Mouse (Mus musculus) CH12.LX (cell line): Measurements from ENCODE around the gene Slc2a8. TPM values are rescaled to one million over a fixed set of nuclear protein-coding genes. Genes with fewer than 3 reads are reported as not detected.
"Not testable (repeated sequence)": the region's sequence is repeated elsewhere in the genome, so short reads cannot be mapped to it uniquely, and the experiment has no call there.

Experiments
- DNase-seq: peaks from one replicate; pipeline ENCODE4 v3.0.0-alpha.2; 2013; ENCODE audit errors: extremely low read depth
- H3K27ac ChIP-seq: 2 replicates; pipeline ENCODE4 v1.5.1; 2012; ENCODE audit warnings: low read depth, mild to moderate bottlenecking, control low read depth, moderate library complexity; ENCODE audit not compliant: insufficient read depth
- H3K27me3 ChIP-seq: replicated peaks from 2 replicates; pipeline ENCODE3; 2012; ENCODE audit warnings: inconsistent platforms
- H3K36me3 ChIP-seq, 2 experiments: replicated peaks in 1 of 2; 2 replicates each; pipeline versions ENCODE3 to v1.6.1; 2012; ENCODE audit warnings: inconsistent platforms in 1 of 2, low read length in 1 of 2, mild to moderate bottlenecking in 1 of 2, mixed read lengths in 1 of 2, moderate library complexity in 1 of 2; ENCODE audit not compliant: control insufficient read depth in 1 of 2, insufficient read depth in 1 of 2
- H3K4me1 ChIP-seq, 2 experiments: 2 replicates each; pipeline ENCODE4 v1.6.1; 2012; ENCODE audit warnings: inconsistent platforms in 1 of 2, moderate library complexity in 1 of 2; ENCODE audit not compliant: insufficient read depth in 2 of 2, control insufficient read depth in 1 of 2
- H3K4me2 ChIP-seq: 2 replicates; pipeline ENCODE4 v1.6.1; 2012; ENCODE audit warnings: low read depth, mild to moderate bottlenecking, control low read depth; ENCODE audit not compliant: poor library complexity, insufficient read depth, severe bottlenecking
- H3K4me3 ChIP-seq, 3 experiments: fragments of 150-350 bp in 1 of 3; sonication (generic) in 1 of 3; replicated peaks in 1 of 3; 2 replicates each; pipeline versions ENCODE3 to v1.5.1; 2011 to 2012; ENCODE audit warnings: low read depth in 2 of 3, low read length in 2 of 3, mild to moderate bottlenecking in 2 of 3, moderate library complexity in 2 of 3, control low read depth in 1 of 3, improper control_type of control experiment in 1 of 3, inconsistent platforms in 1 of 3, mixed read lengths in 1 of 3; ENCODE audit not compliant: poor library complexity in 1 of 3
- H3K79me2 ChIP-seq: replicated peaks from 2 replicates; pipeline ENCODE4 v1.6.1; 2012; ENCODE audit warnings: mild to moderate bottlenecking, moderate library complexity; ENCODE audit not compliant: control insufficient read depth, poor library complexity, insufficient read depth, severe bottlenecking; ENCODE audit errors: extremely low read depth
- H3K9ac ChIP-seq: 2 replicates; pipeline ENCODE4 v1.6.1; 2012; ENCODE audit warnings: low read depth, mild to moderate bottlenecking, control low read depth, moderate library complexity; ENCODE audit not compliant: insufficient read depth
- H3K9me3 ChIP-seq: replicated peaks from 2 replicates; pipeline ENCODE3; 2012; ENCODE audit warnings: low read length, inconsistent platforms, mixed read lengths
- BHLHE40 ChIP-seq: IDR thresholded peaks from 2 replicates; pipeline ENCODE4 v1.6.1; 2011; ENCODE audit warnings: mild to moderate bottlenecking, low read depth, low read length, improper control_type of control experiment
- CTCF ChIP-seq, 2 experiments: IDR thresholded peaks in 1 of 2; conservative IDR thresholded peaks in 1 of 2; 2 replicates each; pipeline ENCODE4 v1.5.1; 2011 to 2012; ENCODE audit warnings: low read depth in 2 of 2, low read length in 2 of 2, improper control_type of control experiment in 1 of 2, inconsistent platforms in 1 of 2, mild to moderate bottlenecking in 1 of 2, moderate library complexity in 1 of 2
- EP300 ChIP-seq: IDR thresholded peaks from 2 replicates; pipeline ENCODE4 v1.6.1; 2011; ENCODE audit warnings: low read length, improper control_type of control experiment
- ETS1 ChIP-seq: conservative IDR thresholded peaks from 2 replicates; pipeline ENCODE4 v1.6.1; 2012; ENCODE audit warnings: low read depth, mild to moderate bottlenecking, inconsistent platforms, low read length, improper control_type of control experiment, moderate library complexity
- GABPA ChIP-seq: IDR thresholded peaks from 2 replicates; pipeline ENCODE4 v1.6.1; 2012; ENCODE audit warnings: low read depth, low read length, improper control_type of control experiment, inconsistent platforms; ENCODE audit not compliant: insufficient replicate concordance
- HCFC1 ChIP-seq: IDR thresholded peaks from 2 replicates; pipeline ENCODE4 v1.6.1; 2012; ENCODE audit warnings: low read depth, mild to moderate bottlenecking, inconsistent platforms, low read length, improper control_type of control experiment
- IRF4 ChIP-seq: IDR thresholded peaks from 2 replicates; pipeline ENCODE4 v1.6.1; 2014; ENCODE audit warnings: low read depth, mild to moderate bottlenecking, inconsistent platforms, low read length, improper control_type of control experiment
- KAT2A ChIP-seq: IDR thresholded peaks from 2 replicates; pipeline ENCODE4 v1.6.1; 2012; ENCODE audit warnings: low read length, improper control_type of control experiment, inconsistent platforms; ENCODE audit not compliant: insufficient replicate concordance
- MAFK ChIP-seq: IDR thresholded peaks from 2 replicates; pipeline ENCODE4 v1.6.1; 2011; ENCODE audit warnings: low read length, improper control_type of control experiment; ENCODE audit not compliant: insufficient replicate concordance
- MAX ChIP-seq: IDR thresholded peaks from 2 replicates; pipeline ENCODE4 v1.6.1; 2011; ENCODE audit warnings: low read length, improper control_type of control experiment
- MYC ChIP-seq: IDR thresholded peaks from 2 replicates; pipeline ENCODE4 v1.6.1; 2011; ENCODE audit warnings: low read depth, mild to moderate bottlenecking, improper control_type of control experiment, low read length
- NELFE ChIP-seq: IDR thresholded peaks from 2 replicates; pipeline ENCODE4 v1.6.1; 2011; ENCODE audit warnings: low read depth, low read length, improper control_type of control experiment
- POLR2A ChIP-seq: IDR thresholded peaks from 2 replicates; pipeline ENCODE4 v1.6.1; 2011; ENCODE audit warnings: low read depth, mild to moderate bottlenecking, improper control_type of control experiment, low read length
- RAD21 ChIP-seq: IDR thresholded peaks from 2 replicates; pipeline ENCODE4 v1.6.1; 2011; ENCODE audit warnings: low read depth, mild to moderate bottlenecking, low read length, improper control_type of control experiment, moderate library complexity
- RCOR1 ChIP-seq: conservative IDR thresholded peaks from 2 replicates; pipeline ENCODE4 v1.6.1; 2012; ENCODE audit warnings: low read depth, mild to moderate bottlenecking, inconsistent platforms, low read length, improper control_type of control experiment
- SMC3 ChIP-seq: IDR thresholded peaks from 2 replicates; pipeline ENCODE4 v1.6.1; 2011; ENCODE audit warnings: low read depth, low read length, improper control_type of control experiment
- USF2 ChIP-seq: conservative IDR thresholded peaks from 2 replicates; pipeline ENCODE4 v1.6.1; 2011; ENCODE audit warnings: low read depth, low read length, improper control_type of control experiment
- ZC3H11A ChIP-seq: IDR thresholded peaks from 2 replicates; pipeline ENCODE4 v1.6.1; 2012; ENCODE audit warnings: low read depth, mild to moderate bottlenecking, inconsistent platforms, low read length, improper control_type of control experiment
- ZKSCAN1 ChIP-seq: IDR thresholded peaks from 2 replicates; pipeline ENCODE4 v1.6.1; 2012; ENCODE audit warnings: low read depth, inconsistent platforms, low read length, improper control_type of control experiment, borderline replicate concordance
- ZMIZ1 ChIP-seq: IDR thresholded peaks from 2 replicates; pipeline ENCODE4 v1.6.1; 2012; ENCODE audit warnings: low read depth, mild to moderate bottlenecking, inconsistent platforms, low read length, improper control_type of control experiment
- ZNF384 ChIP-seq: IDR thresholded peaks from 2 replicates; pipeline ENCODE4 v1.6.1; 2012; ENCODE audit warnings: low read depth, low read length, improper control_type of control experiment, inconsistent platforms
- dilution Hi-C: fragments of 300-500 bp; cut with MboI; formaldehyde crosslinking; loops from 2 replicates; pipeline ENCODE4 v1.14.3; 2020; ENCODE audit warnings: low sequenced_read_pairs; ENCODE audit not compliant: extremely low pct_unique_long_range_greater_than_20kb, extremely low pct_ligation_motif_present
- in situ Hi-C: fragments of 300-500 bp; cut with MboI; formaldehyde crosslinking; loops from 3 replicates; pipeline ENCODE4 v1.14.3; 2019; ENCODE audit warnings: low sequenced_read_pairs, low pct_ligation_motif_present, low pct_unique_long_range_greater_than_20kb, mixed read lengths
- polyA plus RNA-seq: library from polyadenylated mRNA; unstranded; fragments of >175 nt; gene quantifications from 2 replicates; pipeline ENCODE4 v1.2.1, GENCODE M21; 2012; ENCODE audit warnings: low read depth; ENCODE audit not compliant: insufficient read length
- total RNA-seq, 2 experiments: library from RNA; depleted of rRNA; stranded (reverse); fragments of 300-350 nt in 1 of 2; fragments of >200 nt in 1 of 2; gene quantifications; 2 replicates each; pipeline ENCODE4 v1.2.3; 2012 to 2014

Gene Slc2a8
- total and polyA plus RNA-seq, 3 experiments = 1.1 to 5.6 (median 1.3) TPM

- in situ Hi-C loops, dilution Hi-C loops: not testable (repeated sequence)
Observed at GRCm38 (mm10) chr2:33009055-33009454, 27.2 kb upstream of the Slc2a8 start.

DNA sequence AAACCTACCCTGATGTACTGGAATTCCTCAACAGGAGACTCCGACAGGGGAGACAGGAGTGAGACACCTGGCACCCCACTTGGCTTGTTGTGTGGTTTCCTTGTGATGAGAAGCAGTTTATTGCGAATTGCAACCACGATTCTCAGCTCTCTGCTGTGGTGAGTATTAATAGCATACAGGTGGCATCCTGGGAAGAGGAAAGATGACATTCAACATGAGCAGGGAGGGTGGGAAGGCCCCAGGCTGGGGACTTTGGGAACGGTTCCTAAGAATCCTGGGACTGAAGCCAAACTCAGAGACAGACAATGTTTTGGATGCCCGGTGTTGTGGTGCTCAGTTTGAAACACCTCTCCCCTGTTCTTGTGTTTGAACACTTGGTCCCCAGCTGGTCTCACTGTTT, 23.2 kb upstream of the Slc2a8 start:
- Histone ChIP-seq H3K79me2 (no peaks in the 10 kb centered on the region), H3K4me2 (no peak overlapping the region), H3K9ac (no peak overlapping the region), H3K4me3 (no peak overlapping the region), H3K36me3 (no peaks in the 10 kb centered on the region), H3K9me3 (no peaks in the 10 kb centered on the region), H3K27ac (no peak overlapping the region), H3K4me1 (no peaks in the 10 kb centered on the region), H3K27me3 (peaks cover 69% of the 10 kb centered on the region)
- in situ Hi-C loops (no loop called here), dilution Hi-C loops (no loop called here)
- no peak for DNase-seq
- TF ChIP-seq POLR2A (no peak), EP300 (no peak), ZNF384 (no peak), ZC3H11A (no peak), MYC (no peak), IRF4 (no peak), RAD21 (no peak), ZMIZ1 (no peak), MAX (no peak), USF2 (no peak), NELFE (no peak), GABPA (no peak), KAT2A (no peak), MAFK (no peak), BHLHE40 (no peak), ZKSCAN1 (no peak), ETS1 (no peak), SMC3 (no peak), RCOR1 (no peak), HCFC1 (no peak)

More at GRCm38 (mm10) chr2:33009055-33009454, 27.2 kb upstream of the Slc2a8 start:
- not testable (repeated sequence) for H3K9me3 ChIP-seq, H3K27ac ChIP-seq, H3K4me1 ChIP-seq, H3K9ac ChIP-seq, DNase-seq, H3K4me3 ChIP-seq, H3K4me2 ChIP-seq, H3K36me3 ChIP-seq, H3K79me2 ChIP-seq
- H3K27me3 ChIP-seq = peaks cover 78% of the 10 kb centered on the region
- TF ChIP-seq SMC3 (peak; percentile 31; the same call in 1 of the 2 replicates), RAD21 (peak; percentile 7), CTCF (conservative IDR thresholded peaks at IDR 0.05 in 1 of 2, IDR thresholded peaks at IDR 0.05 in 1 of 2; ENCODE audit: low read depth in 2 of 2, low read length in 2 of 2) (peak; percentile 16 to 62; a peak in 3 of 4 replicates)
